Mouse (Mus musculus) spleen, postnatal 36 days (tissue): ENCODE measurements around the gene Klhdc1.
A peak's percentile ranks its signal among the peaks of the same experiment; 100 is the strongest.

Experiments used
- DNase-seq, 2 experiments: peaks; one replicate each; pipeline ENCODE4 v3.0.0; 2022; ENCODE audit warnings: low spot score in 2 of 2, mixed read lengths in 1 of 2

Gene Klhdc1

GRCm38 (mm10) chr12:69296511-69297410 lies 55.8 kb downstream of the Klhdc1 start, which contains the start of gene Klhdc2:
TSS of gene Klhdc2 (plus strand) at chr12:69296681.
- DNase-seq = peak; percentile 72 to 76

GRCm38 (mm10) chr12:69297411-69298150 lies 56.6 kb downstream of the Klhdc1 start:
- no peak for DNase-seq

GRCm38 (mm10) chr12:69298281-69298680 lies 57.3 kb downstream of the Klhdc1 start:
- no peak for DNase-seq

GRCm38 (mm10) chr12:69299231-69299630 lies 58.3 kb downstream of the Klhdc1 start:
- DNase-seq = no peak

GRCm38 (mm10) chr12:69299831-69300230 lies 58.9 kb downstream of the Klhdc1 start:
- DNase-seq = no peak

- no peak for DNase-seq
Observed at GRCm38 (mm10) chr12:69300391-69300790, 59.4 kb downstream of the Klhdc1 start.

- DNase-seq = no peak
Observed at GRCm38 (mm10) chr12:69302171-69302570, 61.2 kb downstream of the Klhdc1 start.

GRCm38 (mm10) chr12:69304051-69304450 lies 63.1 kb downstream of the Klhdc1 start:
- no peak for DNase-seq

- no peak for DNase-seq
Observed at GRCm38 (mm10) chr12:69306333-69306732, 65.4 kb downstream of the Klhdc1 start.

- no peak for DNase-seq
Observed at GRCm38 (mm10) chr12:69309659-69310058, 68.7 kb downstream of the Klhdc1 start.

- no peak for DNase-seq
Observed at GRCm38 (mm10) chr12:69318431-69318830, 77.5 kb downstream of the Klhdc1 start.

- peak in 1 of 2 experiments; percentile 11 for DNase-seq
Observed at GRCm38 (mm10) chr12:69331187-69331586, 90.2 kb downstream of the Klhdc1 start.

GRCm38 (mm10) chr12:69332147-69332546 lies 91.2 kb downstream of the Klhdc1 start:
- no peak for DNase-seq

- peak in 1 of 2 experiments; percentile 22 for DNase-seq
Observed at GRCm38 (mm10) chr12:69333547-69333946, 92.6 kb downstream of the Klhdc1 start.
